ENCODE assay signal across 12 mouse cellular contexts in genomic region chr14:29935516-29935915, GRCm38 (mm10).
"Had no signal": no experiment of that assay in that cellular context is flagged by ENCODE, and none has a peak within 500 bp of the region (broad histone marks: within the 10 kb centered on the region; RNA-seq: fewer than 3 reads in every experiment).

No protein-coding gene starts in this region.

- ATAC-seq: midbrain, embryonic 13.5 days had no signal

- H3K4me1 ChIP-seq: stomach, embryonic 15.5 days had no signal

- H3K9ac ChIP-seq: limb, embryonic 13.5 days; liver, embryonic 14.5 days; midbrain, embryonic 13.5 days; neural tube, embryonic 13.5 days; stomach, embryonic 15.5 days had no signal

- H3K36me3 ChIP-seq: limb, embryonic 13.5 days; midbrain, embryonic 13.5 days; neural tube, embryonic 13.5 days; stomach, embryonic 15.5 days had no signal

- H3K9me3 ChIP-seq: limb, embryonic 13.5 days; midbrain, embryonic 13.5 days; neural tube, embryonic 13.5 days; stomach, embryonic 15.5 days had no signal

- DNase-seq: kidney, postnatal 25 days; layer of hippocampus, postnatal 36 days; lung, adult 18-20 months; lung, postnatal 36 days; right cerebral cortex, postnatal 14 days; thymus, adult 2 months; thymus, postnatal 25 days had no signal

- H3K4me3 ChIP-seq: limb, embryonic 13.5 days; midbrain, embryonic 13.5 days; neural tube, embryonic 13.5 days; stomach, embryonic 15.5 days had no signal

- H3K27ac ChIP-seq: limb, embryonic 13.5 days; liver, embryonic 14.5 days; midbrain, embryonic 13.5 days; neural tube, embryonic 13.5 days; stomach, embryonic 15.5 days had no signal

- H3K4me2 ChIP-seq: limb, embryonic 13.5 days; midbrain, embryonic 13.5 days; neural tube, embryonic 13.5 days; stomach, embryonic 15.5 days had no signal

- H3K27me3 ChIP-seq: neural tube, embryonic 13.5 days had no signal
